Mouse (Mus musculus) thymus, postnatal 14 days (tissue): Measurements from ENCODE around the gene Atmin.
A peak's percentile ranks its signal among the peaks of the same experiment; 100 is the strongest.

ENCODE experiments used
- DNase-seq: peaks from one replicate; pipeline ENCODE4 v3.0.0; 2021

Atmin gene

GRCm38 (mm10) chr8:116951778-116952177, 8.6 kb downstream of the Atmin start:
- no peak for DNase-seq

- peak; percentile 85 for DNase-seq
Measured at GRCm38 (mm10) chr8:116952428-116952827, 9.2 kb downstream of the Atmin start.

GRCm38 (mm10) chr8:116954415-116954814, 11.2 kb downstream of the Atmin start:
- no peak for DNase-seq

GRCm38 (mm10) chr8:116969531-116969930, 26.3 kb downstream of the Atmin start:
- no peak for DNase-seq

GRCm38 (mm10) chr8:116975066-116975465, 31.9 kb downstream of the Atmin start:
- DNase-seq, result no peak

- DNase-seq, result no peak
Measured at GRCm38 (mm10) chr8:116975606-116976005, 32.4 kb downstream of the Atmin start.

GRCm38 (mm10) chr8:116978052-116978451, 34.9 kb downstream of the Atmin start:
- DNase-seq, result no peak

- peak; percentile 99 for DNase-seq
Measured at GRCm38 (mm10) chr8:116978631-116979256, 35.6 kb downstream of the Atmin start, which contains the start of gene 1700030J22Rik. Gene 1700030J22Rik (minus strand): TSS chr8:116978959.

GRCm38 (mm10) chr8:116980117-116980516, 36.9 kb downstream of the Atmin start:
- peak; percentile 79 for DNase-seq

- DNase-seq, result no peak
Measured at GRCm38 (mm10) chr8:116989842-116990241, 46.6 kb downstream of the Atmin start.

GRCm38 (mm10) chr8:116991241-116991640, 48.0 kb downstream of the Atmin start:
- no peak for DNase-seq

GRCm38 (mm10) chr8:116992176-116992971, 49.2 kb downstream of the Atmin start:
- DNase-seq, result peak; percentile 47

- peak; percentile 98 for DNase-seq
Measured at GRCm38 (mm10) chr8:116993095-116993867, 50.1 kb downstream of the Atmin start, which contains the start of gene Gcsh. Gene Gcsh (minus strand): TSS chr8:116993537.

- no peak for DNase-seq
Measured at GRCm38 (mm10) chr8:116994016-116994716, 51.0 kb downstream of the Atmin start.
